Mouse (Mus musculus) T-helper 17 cell (primary cell): Measurements from ENCODE around the gene Gm12355.

Experiments used
- in situ Hi-C, 2 experiments: fragments of 300-600 bp; cut with MboI, MseI; formaldehyde crosslinking; loops; 1 replicate in 1 of 2; 2 replicates in 1 of 2; pipeline ENCODE4 v1.15.1; 2025; ENCODE audit warnings: high pct_unique_total_duplicates in 2 of 2

The Gm12355 gene

GRCm38 (mm10) chr11:98583571-98583970, 41.9 kb downstream of the Gm12355 start:
- in situ Hi-C loops, result loop anchor here in 1 of 2 experiments (25.0 kb wide), 1 partner anchor 1571 kb away; the partner anchor contains the start of gene Sp6

GRCm38 (mm10) chr11:98583265-98583552, 42.3 kb downstream of the Gm12355 start:
- in situ Hi-C loops, result loop anchor here in 1 of 2 experiments (25.0 kb wide), 1 partner anchor 1571 kb away; the partner anchor contains the start of gene Sp6

- in situ Hi-C loops, result loop anchor here in 1 of 2 experiments (25.0 kb wide), 1 partner anchor 1570 kb away; the partner anchor contains the start of gene Sp6
These were observed 42.8 kb downstream of the Gm12355 start for GRCm38 (mm10) chr11:98582551-98583264.

GRCm38 (mm10) chr11:98582030-98582388, 43.5 kb downstream of the Gm12355 start:
- in situ Hi-C loops, result loop anchor here in 1 of 2 experiments (25.0 kb wide), 1 partner anchor 1570 kb away; the partner anchor contains the start of gene Sp6

GRCm38 (mm10) chr11:98581286-98582029, 44.0 kb downstream of the Gm12355 start:
- in situ Hi-C loops, result loop anchor here in 1 of 2 experiments (25.0 kb wide), 1 partner anchor 1569 kb away; the partner anchor contains the start of gene Sp6

- in situ Hi-C loops, result loop anchor here in 1 of 2 experiments (25.0 kb wide), 1 partner anchor 1568 kb away; the partner anchor contains the start of gene Sp6
These were observed 45.0 kb downstream of the Gm12355 start for GRCm38 (mm10) chr11:98580301-98581121.

- in situ Hi-C loops, result loop anchor here (5.0 to 25.0 kb wide), 2 partner anchors 95 to 1565 kb away; partner anchors contain the start of gene Sp6 (in 1 of the 2)
These were observed 47.7 kb downstream of the Gm12355 start for GRCm38 (mm10) chr11:98577776-98578175.
